Mouse (Mus musculus) embryonic facial prominence, embryonic 11.5 days (tissue): ENCODE data around the gene Tiam1. TPM values are rescaled to one million over a fixed set of nuclear protein-coding genes. Genes with fewer than 3 reads are reported as not detected.

Experiments used
- ATAC-seq: fragments of 200-750 bp; cut with Nextera tagmentation; replicated peaks from 2 replicates; pipeline ENCODE4 v1.8.0; 2017; ENCODE audit warnings: low read depth; ENCODE audit not compliant: insufficient number of reproducible peaks, low FRiP score, low TSS enrichment
- DNase-seq: peaks from one replicate; pipeline ENCODE4 v3.0.0-alpha.2; 2015; ENCODE audit warnings: low spot score
- H3K27ac ChIP-seq: fragments of 300-500 bp; sonication (generic); replicated peaks from 2 replicates; pipeline ENCODE4 v1.5.1; 2014; ENCODE audit warnings: mild to moderate bottlenecking, low read depth, low read length, control low read depth
- H3K27me3 ChIP-seq: fragments of 300-500 bp; sonication (generic); 2 replicates; pipeline ENCODE4 v1.6.1; 2014; ENCODE audit warnings: mild to moderate bottlenecking, low read length, moderate library complexity, mixed read lengths; ENCODE audit not compliant: control insufficient read depth, insufficient read depth
- H3K36me3 ChIP-seq: fragments of 300-500 bp; sonication (generic); replicated peaks from 2 replicates; pipeline ENCODE4 v1.6.1; 2014; ENCODE audit warnings: low read depth, mild to moderate bottlenecking, low read length, moderate library complexity, mixed read lengths; ENCODE audit not compliant: control insufficient read depth, insufficient read depth
- H3K4me1 ChIP-seq: fragments of 300-500 bp; sonication (generic); 2 replicates; pipeline ENCODE4 v1.6.1; 2014; ENCODE audit warnings: low read length, mixed read lengths; ENCODE audit not compliant: control insufficient read depth, insufficient read depth
- H3K4me2 ChIP-seq: fragments of 300-500 bp; sonication (generic); 2 replicates; pipeline ENCODE4 v1.6.1; 2014; ENCODE audit warnings: low read depth, mild to moderate bottlenecking, control low read depth, low read length, moderate library complexity
- H3K4me3 ChIP-seq: fragments of 300-500 bp; sonication (generic); 2 replicates; pipeline ENCODE4 v1.5.1; 2014; ENCODE audit warnings: low read depth, low read length, control low read depth
- H3K9ac ChIP-seq: fragments of 300-500 bp; sonication (generic); replicated peaks from 2 replicates; pipeline ENCODE4 v1.6.1; 2014; ENCODE audit warnings: mild to moderate bottlenecking, control low read depth, low read length
- H3K9me3 ChIP-seq: fragments of 300-500 bp; sonication (generic); replicated peaks from 2 replicates; pipeline ENCODE4 v1.6.1; 2016; ENCODE audit warnings: mild to moderate bottlenecking, low read length, inconsistent platforms, mixed read lengths; ENCODE audit not compliant: control insufficient read depth
- WGBS: fragments of 180-500 bp; shearing (Covaris S2); extraction: QIAGEN DNeasy Blood & Tissue Kit; methylation state at CpG from one replicate; pipeline ENCODE4 v1.1.7; 2014; 5-methylcytosine and 5-hydroxymethylcytosine counted together
- polyA plus RNA-seq: library from polyadenylated mRNA; unstranded; fragments of >200 nt; fragmentation: Nextera tagmentation; extraction: Ambion mirVana; gene quantifications from 2 replicates; pipeline ENCODE4 v1.2.1, GENCODE M21; 2014

The Tiam1 gene
- polyA plus RNA-seq, 1 experiment from 2014 or later, result 33.8 TPM

GRCm38 (mm10) chr16:90042874-90043273, 100.7 kb downstream of the Tiam1 start:
- Histone ChIP-seq H3K36me3 (no peaks in the 10 kb centered on the region), H3K9ac (no peak overlapping the region), H3K4me1 (no peaks in the 10 kb centered on the region), H3K9me3 (no peaks in the 10 kb centered on the region), H3K27ac (no peak overlapping the region), H3K4me3 (no peak overlapping the region), H3K27me3 (no peaks in the 10 kb centered on the region), H3K4me2 (no peak overlapping the region)
- DNase-seq (no peak), ATAC-seq (no peak)
- WGBS, result 90% methylated on average over 10 of the region's 10 CpGs

- H3K4me1 ChIP-seq, result no peaks in the 10 kb centered on the region
- WGBS, result 92% methylated on average over 10 of the region's 10 CpGs
- DNase-seq (no peak), ATAC-seq (no peak)
- H3K27me3 ChIP-seq, result no peaks in the 10 kb centered on the region
- no peak overlapping the region for H3K9ac ChIP-seq
- H3K36me3 ChIP-seq, result no peaks in the 10 kb centered on the region
- no peak overlapping the region for H3K4me3 ChIP-seq
- H3K9me3 ChIP-seq, result no peaks in the 10 kb centered on the region
- no peak overlapping the region for H3K4me2 ChIP-seq
- no peak overlapping the region for H3K27ac ChIP-seq
These were observed 101.2 kb downstream of the Tiam1 start for GRCm38 (mm10) chr16:90042386-90042785.

- Histone ChIP-seq H3K9me3 (no peaks in the 10 kb centered on the region), H3K27me3 (no peaks in the 10 kb centered on the region), H3K36me3 (no peaks in the 10 kb centered on the region), H3K9ac (no peak overlapping the region), H3K4me3 (no peak overlapping the region), H3K4me1 (no peaks in the 10 kb centered on the region), H3K27ac (no peak overlapping the region), H3K4me2 (no peak overlapping the region)
- DNase-seq (peak; percentile 29), ATAC-seq (no peak)
- 73% methylated on average over 8 of the region's 8 CpGs for WGBS
These were observed 102.7 kb downstream of the Tiam1 start for GRCm38 (mm10) chr16:90040771-90041364.

DNA sequence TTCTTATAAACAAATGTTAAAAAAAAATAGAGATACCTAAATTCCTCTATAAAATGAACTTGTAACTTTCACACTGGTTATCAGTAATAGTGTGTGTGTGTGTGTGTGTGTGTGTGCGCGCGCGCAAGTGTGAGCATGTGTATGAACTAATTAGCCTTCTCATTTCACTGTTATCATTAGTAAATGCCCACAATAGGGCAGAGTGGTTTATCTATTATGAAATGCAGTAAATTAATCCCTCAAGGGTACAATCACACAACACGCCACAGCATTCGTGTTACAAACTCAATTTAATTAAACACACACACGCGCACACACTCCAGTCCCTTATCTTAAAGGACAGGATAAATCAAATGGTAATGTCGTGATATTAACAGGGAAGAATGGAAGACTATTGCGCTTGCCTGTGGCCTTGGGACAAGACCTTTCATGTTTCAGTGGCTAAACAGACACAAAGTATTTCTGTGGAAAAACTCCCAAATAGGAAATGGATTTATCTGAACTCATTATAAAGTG, 107.9 kb downstream of the Tiam1 start:
- 93% methylated on average over 10 of the region's 10 CpGs for WGBS
- DNase-seq (no peak), ATAC-seq (no peak)
- H3K4me1 ChIP-seq, result no peaks in the 10 kb centered on the region
- no peak overlapping the region for H3K27ac ChIP-seq
- no peaks in the 10 kb centered on the region for H3K27me3 ChIP-seq
- no peaks in the 10 kb centered on the region for H3K9me3 ChIP-seq
- H3K9ac ChIP-seq, result no peak overlapping the region
- no peak overlapping the region for H3K4me3 ChIP-seq
- H3K36me3 ChIP-seq, result no peaks in the 10 kb centered on the region
- no peak overlapping the region for H3K4me2 ChIP-seq

- Histone ChIP-seq H3K4me2 (no peak overlapping the region), H3K9ac (no peak overlapping the region), H3K27me3 (no peaks in the 10 kb centered on the region), H3K4me3 (no peak overlapping the region), H3K4me1 (no peaks in the 10 kb centered on the region), H3K36me3 (no peaks in the 10 kb centered on the region), H3K27ac (no peak overlapping the region), H3K9me3 (no peaks in the 10 kb centered on the region)
- WGBS, result 93% methylated on average over 14 of the region's 14 CpGs
- no peak for DNase-seq
- ATAC-seq, result no peak
These were observed 113.2 kb downstream of the Tiam1 start for GRCm38 (mm10) chr16:90030355-90030754.

GRCm38 (mm10) chr16:90027886-90028285, 115.7 kb downstream of the Tiam1 start:
- H3K4me3 ChIP-seq, result no peak overlapping the region
- DNase-seq (no peak), ATAC-seq (no peak)
- H3K27me3 ChIP-seq, result no peaks in the 10 kb centered on the region
- no peak overlapping the region for H3K27ac ChIP-seq
- no peak overlapping the region for H3K4me2 ChIP-seq
- H3K4me1 ChIP-seq, result no peaks in the 10 kb centered on the region
- WGBS, result 81% methylated on average over 3 of the region's 3 CpGs
- no peaks in the 10 kb centered on the region for H3K9me3 ChIP-seq
- no peaks in the 10 kb centered on the region for H3K36me3 ChIP-seq
- H3K9ac ChIP-seq, result no peak overlapping the region

DNA sequence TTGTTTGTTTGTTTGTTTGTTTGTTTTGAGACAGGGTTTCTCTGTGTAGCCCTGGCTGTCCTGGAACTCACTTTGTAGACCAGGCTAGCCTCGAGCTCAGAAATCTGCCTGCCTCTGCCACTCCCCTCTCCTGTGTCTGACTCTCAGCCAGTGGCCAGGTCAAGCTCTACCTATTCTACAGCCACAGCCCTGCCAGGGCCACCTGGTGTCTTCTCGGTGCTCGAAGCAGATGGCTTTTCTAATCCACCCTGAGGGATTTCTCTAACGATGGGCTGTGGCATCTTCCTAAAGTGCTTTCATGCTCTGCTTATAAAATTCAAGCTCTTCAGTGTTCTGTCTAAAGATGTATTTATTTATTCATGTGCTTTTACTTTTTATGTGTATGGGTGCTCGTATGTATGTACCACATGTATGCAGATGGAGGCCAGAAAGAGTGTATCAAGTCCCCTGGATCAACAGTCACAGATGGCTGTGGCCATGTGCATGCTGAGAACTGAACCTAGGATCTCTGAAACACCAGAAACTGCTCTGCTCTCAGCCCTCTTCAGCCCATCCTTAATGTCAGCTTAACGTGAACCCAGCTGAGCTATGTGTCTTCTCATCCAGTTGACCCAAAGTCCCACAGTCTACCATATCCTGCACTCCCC, 117.9 kb downstream of the Tiam1 start:
- WGBS, result 84% methylated on average over 6 of the region's 6 CpGs
- no peaks in the 10 kb centered on the region for H3K9me3 ChIP-seq
- H3K36me3 ChIP-seq, result no peaks in the 10 kb centered on the region
- H3K9ac ChIP-seq, result no peak overlapping the region
- DNase-seq, result no peak
- no peak overlapping the region for H3K4me3 ChIP-seq
- no peaks in the 10 kb centered on the region for H3K4me1 ChIP-seq
- H3K27ac ChIP-seq, result no peak overlapping the region
- no peak overlapping the region for H3K4me2 ChIP-seq
- no peaks in the 10 kb centered on the region for H3K27me3 ChIP-seq
- ATAC-seq, result no peak

DNA sequence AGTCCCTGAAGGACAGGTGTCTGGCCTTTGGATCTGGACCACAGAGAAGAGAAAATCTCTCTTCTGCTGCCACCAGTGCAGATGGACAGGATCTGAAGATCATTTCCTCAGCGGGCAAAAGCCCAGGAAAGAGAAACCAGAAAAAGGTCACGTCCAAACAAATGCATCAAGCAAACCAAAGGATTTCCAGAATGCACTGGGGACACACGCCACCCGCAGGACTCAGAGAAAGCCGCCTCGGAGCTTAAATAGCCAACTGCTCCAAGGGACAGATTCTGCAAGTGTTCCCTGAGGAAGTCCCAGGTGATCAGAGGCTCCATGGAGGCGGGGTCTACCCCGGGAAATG, 119.9 kb downstream of the Tiam1 start:
- Histone ChIP-seq H3K36me3 (no peaks in the 10 kb centered on the region), H3K27ac (no peak overlapping the region), H3K4me3 (no peak overlapping the region), H3K4me2 (no peak overlapping the region), H3K4me1 (no peaks in the 10 kb centered on the region), H3K9me3 (no peaks in the 10 kb centered on the region), H3K9ac (no peak overlapping the region), H3K27me3 (no peaks in the 10 kb centered on the region)
- DNase-seq, result no peak
- no peak for ATAC-seq
- WGBS, result 92% methylated on average over 8 of the region's 8 CpGs
